Mouse (Mus musculus) heart, postnatal 25 days (tissue): ENCODE data around the gene Lipo3. TPM values are rescaled to one million over a fixed set of nuclear protein-coding genes. Genes with fewer than 3 reads are reported as not detected.
"Not testable (repeated sequence)": the region's sequence is repeated elsewhere in the genome, so short reads cannot be mapped to it uniquely, and the experiment has no call there.

Source experiments
- DNase-seq: peaks from one replicate; pipeline ENCODE4 v3.0.0; 2022; ENCODE audit warnings: low spot score
- intact Hi-C: fragments of 180-260 bp; cut with DNase I; formaldehyde crosslinking; loops from one replicate; pipeline ENCODE4 v1.15.1; 2025
- microRNA-seq: library from miRNA; unstranded; fragments of <30 nt; microRNA quantifications from one replicate; pipeline ENCODE4 v1.2.0, GENCODE M21; 2022
- total RNA-seq, 2 experiments: library from RNA; stranded (reverse); gene quantifications; 2 replicates each; pipeline ENCODE4 v1.2.3; 2021

Gene Lipo3
- total RNA-seq = 1 to 10 TPM; 8.0 to 9.6 TPM

DNA sequence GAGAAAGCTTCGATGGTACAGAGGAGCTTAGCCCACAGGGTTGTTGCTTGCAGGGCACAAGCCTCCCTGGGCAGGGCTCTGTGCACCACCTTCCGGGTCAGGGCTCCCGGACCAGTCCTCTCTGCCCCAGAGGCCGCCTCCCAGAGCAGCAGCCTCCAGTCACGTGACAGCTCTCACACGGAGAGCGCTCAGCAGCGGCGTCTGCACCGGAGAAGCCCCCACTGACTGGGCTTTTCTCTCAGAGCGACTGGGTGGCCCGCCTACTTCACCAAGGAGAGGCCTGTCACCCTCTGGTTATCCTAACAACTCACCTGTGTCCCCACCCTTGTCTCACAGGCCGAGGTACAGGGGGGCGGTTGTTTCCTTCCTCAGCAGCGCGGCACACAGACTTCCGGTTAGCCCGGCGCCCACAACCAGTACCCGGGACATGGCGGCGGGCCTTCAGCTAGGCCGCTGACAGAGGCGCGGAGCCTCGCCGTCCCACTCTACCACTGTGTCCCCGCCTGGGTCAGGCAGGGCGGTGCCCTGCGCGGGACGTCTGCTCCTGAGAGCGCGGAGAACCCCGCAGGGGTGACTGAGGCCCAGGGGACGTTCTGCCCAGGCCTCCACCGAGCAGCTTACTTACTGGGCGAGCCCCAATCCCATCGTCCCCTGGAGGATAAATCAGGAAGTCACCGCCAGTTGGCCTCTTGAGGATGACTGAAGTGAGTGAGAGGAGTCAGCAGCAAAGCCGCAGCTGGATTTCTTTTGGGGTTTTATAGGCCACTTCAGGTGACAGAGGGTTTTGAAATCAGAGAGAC, at the start of gene Lipo3:
Lipo3 (minus strand) TSS at position 665 of the 800 bp plus-strand sequence.
- intact Hi-C loops = not testable (repeated sequence)
- DNase-seq = peak; percentile 3

DNA sequence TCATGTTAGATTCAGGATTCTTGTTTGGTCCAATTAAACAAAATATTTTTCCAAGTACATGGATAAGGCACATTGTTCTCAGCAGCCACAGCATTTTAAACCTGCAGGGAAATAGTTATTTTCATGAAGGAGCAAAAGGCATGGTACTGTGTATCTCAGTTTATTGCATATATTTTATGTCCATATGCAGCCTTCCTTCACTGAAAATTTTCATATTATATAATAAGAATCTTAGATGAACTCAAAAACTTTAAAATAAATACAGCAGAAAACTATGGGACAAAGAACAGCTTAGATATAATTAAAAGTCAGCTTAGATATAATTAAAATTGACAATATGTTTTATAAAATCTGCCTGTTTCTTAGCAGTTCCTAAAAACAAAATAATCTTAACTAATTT, 25.6 kb upstream of the Lipo3 start, which contains the start of gene Lipo1:
Lipo1 (minus strand) TSS at position 101 of the 400 bp plus-strand sequence.
- intact Hi-C loops, DNase-seq: not testable (repeated sequence)

DNA sequence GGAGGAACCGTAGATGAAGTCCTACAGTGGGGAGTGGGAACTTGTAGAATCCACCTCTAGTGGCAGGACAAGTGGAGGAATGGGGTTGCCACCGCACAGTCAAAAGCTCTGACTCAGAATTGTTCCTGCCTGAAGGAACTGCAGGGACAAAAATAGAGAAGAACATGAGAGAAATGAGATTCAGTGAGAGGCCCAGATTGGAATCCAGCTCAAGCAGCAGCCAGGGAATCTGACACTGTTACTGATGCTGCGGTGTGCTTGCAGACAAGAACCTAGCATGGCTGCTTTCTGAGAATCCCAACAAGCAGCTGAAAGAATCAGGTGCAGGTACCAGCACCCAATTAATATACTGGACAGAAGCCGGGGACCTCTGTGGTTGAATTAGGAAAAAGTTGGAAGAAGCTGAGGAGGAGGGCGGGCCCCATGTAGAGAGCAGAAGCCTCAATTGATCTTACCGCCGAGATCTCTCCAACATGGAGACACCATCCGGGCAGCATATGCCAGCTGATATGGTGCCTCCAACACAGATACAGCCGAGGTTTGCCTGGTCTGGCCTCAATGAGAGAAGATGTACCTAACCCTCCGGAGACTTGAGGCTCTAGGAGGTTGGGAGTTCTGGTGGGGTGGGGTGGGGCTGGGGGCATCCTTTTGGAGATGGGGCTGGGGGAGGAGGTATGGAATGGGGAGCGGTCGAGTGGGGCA, 25.0 kb upstream of the Lipo3 start:
- intact Hi-C loops = no loop called here
- no peak for DNase-seq

DNA sequence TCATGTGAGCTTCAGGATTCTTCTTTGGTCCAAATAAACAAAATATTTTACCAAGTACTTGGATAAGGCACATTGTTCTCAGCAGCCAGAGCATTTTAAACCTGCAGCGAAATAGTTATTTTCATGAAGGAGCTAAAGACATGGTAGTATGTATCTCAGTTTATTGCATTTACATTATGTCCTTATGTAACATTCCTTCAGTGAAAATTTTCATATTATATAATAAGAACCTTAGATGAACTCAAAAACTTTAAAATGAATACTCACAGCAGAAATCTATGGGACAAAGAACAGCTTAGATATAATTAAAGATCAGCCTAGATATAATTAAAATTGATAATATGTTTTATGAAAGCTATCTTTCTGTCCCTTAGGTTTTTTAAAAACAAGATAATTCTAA, 10.5 kb downstream of the Lipo3 start, which contains the start of gene Lipo2:
Lipo2 (minus strand) TSS at position 101 of the 400 bp plus-strand sequence.
- intact Hi-C loops, DNase-seq: not testable (repeated sequence)

DNA sequence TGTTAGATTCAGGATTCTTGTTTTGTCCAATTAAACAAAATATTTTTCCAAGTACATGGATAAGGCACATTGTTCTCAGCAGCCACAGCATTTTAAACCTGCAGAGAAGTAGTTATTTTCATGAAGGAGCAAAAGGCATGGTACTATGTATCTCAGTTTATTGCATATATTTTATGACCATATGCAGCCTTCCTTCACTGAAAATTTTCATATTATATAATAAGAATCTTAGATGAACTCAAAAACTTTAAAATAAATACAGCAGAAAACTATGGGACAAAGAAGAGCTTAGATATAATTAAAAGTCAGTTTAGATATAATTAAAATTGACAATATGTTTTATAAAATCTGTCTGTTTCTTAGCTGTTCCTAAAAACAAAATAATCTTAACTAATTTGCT, 136.6 kb downstream of the Lipo3 start, which contains the start of gene Gm8978:
Gm8978 (minus strand) TSS at position 101 of the 400 bp plus-strand sequence.
- DNase-seq, intact Hi-C loops: not testable (repeated sequence)

GRCm38 (mm10) chr19:33589626-33590302, 172.0 kb downstream of the Lipo3 start:
- DNase-seq = peak; percentile 33
- intact Hi-C loops = loop anchor here (5.0 kb wide), 1 partner anchor 197 kb away; the partner anchor contains the start of gene Rnls

GRCm38 (mm10) chr19:33568551-33568950, 193.2 kb downstream of the Lipo3 start:
- intact Hi-C loops, DNase-seq: not testable (repeated sequence)

- intact Hi-C loops = no loop called here
- DNase-seq = no peak
Observed at GRCm38 (mm10) chr19:33517680-33518079, 244.1 kb downstream of the Lipo3 start, which contains the start of gene Lipo4. Lipo4 (minus strand) TSS chr19:33517780.

Small RNA genes within 50 kb of the gene (microRNA-seq; reads per million reads assigned to microRNA genes)
- not detected for gene Gm27440

Other genes starting within 250 kb of the Lipo3 start
- under 1 TPM; 0.26 to 0.34 TPM for gene Lipo4, start 244.2 kb downstream of the Lipo3 start, total RNA-seq
- gene Gm8978, start 136.7 kb downstream of the Lipo3 start, total RNA-seq = not detected
- under 1 TPM; 0.17 to 0.39 TPM for gene Lipo2, start 10.6 kb downstream of the Lipo3 start, total RNA-seq
- gene Lipo1, start 25.5 kb upstream of the Lipo3 start, total RNA-seq = not detected
- not detected for gene Lipf, start 199.2 kb upstream of the Lipo3 start, total RNA-seq
- gene Lipk, start 246.3 kb upstream of the Lipo3 start, total RNA-seq = not detected